Mouse (Mus musculus) thymus, postnatal 0 days (tissue): ENCODE data around the gene Marf1. TPM values are rescaled to one million over a fixed set of nuclear protein-coding genes. Genes with fewer than 3 reads are reported as not detected.
"Not testable (repeated sequence)": the region's sequence is repeated elsewhere in the genome, so short reads cannot be mapped to it uniquely, and the experiment has no call there.

Experiments used
- DNase-seq: peaks from one replicate; pipeline ENCODE4 v3.0.0-alpha.2; 2015; ENCODE audit warnings: low spot score
- microRNA counts: library from miRNA; unstranded; fragments of <30 nt; microRNA quantifications from one replicate; lab custom pipeline; 2015
- microRNA-seq: library from miRNA; unstranded; fragments of <30 nt; microRNA quantifications from one replicate; pipeline ENCODE4, GENCODE M21; 2016; ENCODE audit warnings: borderline number of aligned reads
- polyA plus RNA-seq: library from polyadenylated mRNA; unstranded; fragments of >200 nt; fragmentation: Nextera tagmentation; extraction: Ambion mirVana; gene quantifications from 2 replicates; pipeline ENCODE4 v1.2.1, GENCODE M21; 2015

The Marf1 gene
- polyA plus RNA-seq, 1 experiment from 2014 or later, result 16.3 TPM

GRCm38 (mm10) chr16:14068701-14069100, 94.5 kb downstream of the Marf1 start:
- DNase-seq, result not testable (repeated sequence)

- not testable (repeated sequence) for DNase-seq
These were observed 96.6 kb downstream of the Marf1 start for GRCm38 (mm10) chr16:14066571-14066970.

DNA sequence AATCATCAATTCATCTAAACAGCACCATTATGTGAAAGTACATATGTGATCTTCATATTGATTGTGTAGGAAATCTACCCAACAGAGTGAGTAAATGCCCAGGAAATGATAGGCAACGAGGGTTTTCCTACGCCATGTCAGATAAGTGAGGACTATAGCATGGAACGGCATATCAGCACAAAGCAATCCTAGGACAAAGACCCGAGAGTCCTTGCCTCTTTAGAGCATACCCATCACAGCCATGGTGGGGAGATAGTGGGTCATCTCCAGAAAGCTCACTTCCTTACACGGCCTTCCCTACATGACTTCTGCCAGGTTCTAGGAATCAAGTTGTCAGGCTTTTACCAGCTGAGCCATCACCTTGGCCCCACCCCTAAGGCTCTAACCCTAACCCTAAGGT, 103.3 kb downstream of the Marf1 start:
- DNase-seq, result no peak

MicroRNAs encoded within 50 kb of the gene (microRNA counts, 519-probe panel; counts per million panel counts)
- microRNA mmu-miR-484 (lab: Ali Mortazavi, UCI), result 3,617 counts per million, percentile 76 among the panel's probes with 10 or more counts

Small RNA genes lying within 50 kb of the gene (microRNA-seq; reads per million reads assigned to microRNA genes)
- gene Gm27671 (not detected), gene Mir484 (2,991 reads per million, percentile 80 among the genes with 10 or more reads in this experiment)

Other genes starting within 250 kb of the Marf1 start
- gene 2900011O08Rik, start 176.7 kb downstream of the Marf1 start, polyA plus RNA-seq, result 0.05 TPM in 1 of 2 replicates, not detected in the other
- not detected in 2 replicates for gene Ifitm7, start 176.5 kb downstream of the Marf1 start, polyA plus RNA-seq
- gene Nde1, start 76 bp downstream of the Marf1 start, polyA plus RNA-seq, result 103 and 112 TPM in 2 replicates
- 5.9 and 6.7 TPM in 2 replicates for gene Myh11, start 128.0 kb upstream of the Marf1 start, polyA plus RNA-seq
- gene Fopnl, start 154.1 kb upstream of the Marf1 start, polyA plus RNA-seq, result 155 and 171 TPM in 2 replicates
- gene Abcc1, start 198.2 kb upstream of the Marf1 start, polyA plus RNA-seq, result 6.4 and 7.6 TPM in 2 replicates